Mouse (Mus musculus) CH12.LX (cell line): ENCODE measurements around the gene Afp. TPM values are rescaled to one million over a fixed set of nuclear protein-coding genes. Genes with fewer than 3 reads are reported as not detected.

ENCODE experiments used
- DNase-seq: peaks from one replicate; pipeline ENCODE4 v3.0.0-alpha.2; 2013; ENCODE audit errors: extremely low read depth
- H3K27ac ChIP-seq: 2 replicates; pipeline ENCODE4 v1.5.1; 2012; ENCODE audit warnings: low read depth, mild to moderate bottlenecking, control low read depth, moderate library complexity; ENCODE audit not compliant: insufficient read depth
- H3K27me3 ChIP-seq: replicated peaks from 2 replicates; pipeline ENCODE3; 2012; ENCODE audit warnings: inconsistent platforms
- H3K36me3 ChIP-seq, 2 experiments: replicated peaks in 1 of 2; 2 replicates each; pipeline versions ENCODE3 to v1.6.1; 2012; ENCODE audit warnings: inconsistent platforms in 1 of 2, low read length in 1 of 2, mild to moderate bottlenecking in 1 of 2, mixed read lengths in 1 of 2, moderate library complexity in 1 of 2; ENCODE audit not compliant: control insufficient read depth in 1 of 2, insufficient read depth in 1 of 2
- H3K4me1 ChIP-seq, 2 experiments: 2 replicates each; pipeline ENCODE4 v1.6.1; 2012; ENCODE audit warnings: inconsistent platforms in 1 of 2, moderate library complexity in 1 of 2; ENCODE audit not compliant: insufficient read depth in 2 of 2, control insufficient read depth in 1 of 2
- H3K4me2 ChIP-seq: 2 replicates; pipeline ENCODE4 v1.6.1; 2012; ENCODE audit warnings: low read depth, mild to moderate bottlenecking, control low read depth; ENCODE audit not compliant: poor library complexity, insufficient read depth, severe bottlenecking
- H3K4me3 ChIP-seq, 3 experiments: fragments of 150-350 bp in 1 of 3; sonication (generic) in 1 of 3; replicated peaks in 1 of 3; 2 replicates each; pipeline versions ENCODE3 to v1.5.1; 2011 to 2012; ENCODE audit warnings: low read depth in 2 of 3, low read length in 2 of 3, mild to moderate bottlenecking in 2 of 3, moderate library complexity in 2 of 3, control low read depth in 1 of 3, improper control_type of control experiment in 1 of 3, inconsistent platforms in 1 of 3, mixed read lengths in 1 of 3; ENCODE audit not compliant: poor library complexity in 1 of 3
- H3K79me2 ChIP-seq: replicated peaks from 2 replicates; pipeline ENCODE4 v1.6.1; 2012; ENCODE audit warnings: mild to moderate bottlenecking, moderate library complexity; ENCODE audit not compliant: control insufficient read depth, poor library complexity, insufficient read depth, severe bottlenecking; ENCODE audit errors: extremely low read depth
- H3K9ac ChIP-seq: 2 replicates; pipeline ENCODE4 v1.6.1; 2012; ENCODE audit warnings: low read depth, mild to moderate bottlenecking, control low read depth, moderate library complexity; ENCODE audit not compliant: insufficient read depth
- H3K9me3 ChIP-seq: replicated peaks from 2 replicates; pipeline ENCODE3; 2012; ENCODE audit warnings: low read length, inconsistent platforms, mixed read lengths
- CHD2 ChIP-seq: IDR thresholded peaks from 2 replicates; pipeline ENCODE4 v1.6.1; 2011; ENCODE audit warnings: low read length, improper control_type of control experiment
- CTCF ChIP-seq, 2 experiments: IDR thresholded peaks in 1 of 2; conservative IDR thresholded peaks in 1 of 2; 2 replicates each; pipeline ENCODE4 v1.5.1; 2011 to 2012; ENCODE audit warnings: low read depth in 2 of 2, low read length in 2 of 2, improper control_type of control experiment in 1 of 2, inconsistent platforms in 1 of 2, mild to moderate bottlenecking in 1 of 2, moderate library complexity in 1 of 2
- E2F4 ChIP-seq: IDR thresholded peaks from 2 replicates; pipeline ENCODE4 v1.6.1; 2011; ENCODE audit warnings: low read depth, low read length, improper control_type of control experiment; ENCODE audit not compliant: insufficient replicate concordance
- ELF1 ChIP-seq: IDR thresholded peaks from 2 replicates; pipeline ENCODE4 v1.6.1; 2014; ENCODE audit warnings: low read depth, mild to moderate bottlenecking, inconsistent platforms, low read length, improper control_type of control experiment
- EP300 ChIP-seq: IDR thresholded peaks from 2 replicates; pipeline ENCODE4 v1.6.1; 2011; ENCODE audit warnings: low read length, improper control_type of control experiment
- HCFC1 ChIP-seq: IDR thresholded peaks from 2 replicates; pipeline ENCODE4 v1.6.1; 2012; ENCODE audit warnings: low read depth, mild to moderate bottlenecking, inconsistent platforms, low read length, improper control_type of control experiment
- MAFK ChIP-seq: IDR thresholded peaks from 2 replicates; pipeline ENCODE4 v1.6.1; 2011; ENCODE audit warnings: low read length, improper control_type of control experiment; ENCODE audit not compliant: insufficient replicate concordance
- MAX ChIP-seq: IDR thresholded peaks from 2 replicates; pipeline ENCODE4 v1.6.1; 2011; ENCODE audit warnings: low read length, improper control_type of control experiment
- MAZ ChIP-seq: IDR thresholded peaks from 2 replicates; pipeline ENCODE4 v1.6.1; 2012; ENCODE audit warnings: low read depth, mild to moderate bottlenecking, inconsistent platforms, low read length, improper control_type of control experiment, moderate library complexity
- MYC ChIP-seq: IDR thresholded peaks from 2 replicates; pipeline ENCODE4 v1.6.1; 2011; ENCODE audit warnings: low read depth, mild to moderate bottlenecking, improper control_type of control experiment, low read length
- NELFE ChIP-seq: IDR thresholded peaks from 2 replicates; pipeline ENCODE4 v1.6.1; 2011; ENCODE audit warnings: low read depth, low read length, improper control_type of control experiment
- NRF1 ChIP-seq: IDR thresholded peaks from 2 replicates; pipeline ENCODE4 v1.6.1; 2014; ENCODE audit warnings: low read depth, mild to moderate bottlenecking, inconsistent platforms, low read length, improper control_type of control experiment, moderate library complexity
- PAX5 ChIP-seq: IDR thresholded peaks from 2 replicates; pipeline ENCODE4 v1.6.1; 2012; ENCODE audit warnings: low read length, inconsistent platforms, mixed read lengths
- SIN3A ChIP-seq: IDR thresholded peaks from 2 replicates; pipeline ENCODE4 v1.6.1; 2012; ENCODE audit warnings: low read length, improper control_type of control experiment, inconsistent platforms
- SMC3 ChIP-seq: IDR thresholded peaks from 2 replicates; pipeline ENCODE4 v1.6.1; 2011; ENCODE audit warnings: low read depth, low read length, improper control_type of control experiment
- ZKSCAN1 ChIP-seq: IDR thresholded peaks from 2 replicates; pipeline ENCODE4 v1.6.1; 2012; ENCODE audit warnings: low read depth, inconsistent platforms, low read length, improper control_type of control experiment, borderline replicate concordance
- dilution Hi-C: fragments of 300-500 bp; cut with MboI; formaldehyde crosslinking; loops from 2 replicates; pipeline ENCODE4 v1.14.3; 2020; ENCODE audit warnings: low sequenced_read_pairs; ENCODE audit not compliant: extremely low pct_unique_long_range_greater_than_20kb, extremely low pct_ligation_motif_present
- in situ Hi-C: fragments of 300-500 bp; cut with MboI; formaldehyde crosslinking; loops from 3 replicates; pipeline ENCODE4 v1.14.3; 2019; ENCODE audit warnings: low sequenced_read_pairs, low pct_ligation_motif_present, low pct_unique_long_range_greater_than_20kb, mixed read lengths
- polyA plus RNA-seq: library from polyadenylated mRNA; unstranded; fragments of >175 nt; gene quantifications from 2 replicates; pipeline ENCODE4 v1.2.1, GENCODE M21; 2012; ENCODE audit warnings: low read depth; ENCODE audit not compliant: insufficient read length
- total RNA-seq, 2 experiments: library from RNA; depleted of rRNA; stranded (reverse); fragments of 300-350 nt in 1 of 2; fragments of >200 nt in 1 of 2; gene quantifications; 2 replicates each; pipeline ENCODE4 v1.2.3; 2012 to 2014

Afp gene
- total and polyA plus RNA-seq, 3 experiments: 12.5 to 19.8 (median 15.9) TPM

DNA sequence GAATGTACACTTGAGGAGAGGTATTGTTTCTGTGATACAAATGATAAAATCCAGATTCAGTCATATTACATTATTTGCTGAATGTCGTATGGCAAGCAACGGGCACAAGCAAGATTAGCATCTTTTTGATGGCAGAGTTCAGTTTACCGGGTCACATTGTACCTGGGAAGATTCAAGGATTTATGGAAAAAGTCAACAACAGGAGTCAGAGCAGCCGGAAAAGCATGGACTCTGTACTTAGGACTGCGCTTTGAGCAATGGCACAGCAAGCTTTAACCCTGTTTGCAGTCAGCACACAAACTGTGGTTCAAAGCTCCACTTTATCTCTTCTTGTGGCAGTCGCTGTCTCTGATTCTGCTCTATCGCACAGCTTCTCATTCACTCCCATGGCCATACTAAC is 4.9 kb upstream of the Afp start:
- H3K4me2 ChIP-seq: no peak overlapping the region
- no peak overlapping the region for H3K27ac ChIP-seq
- H3K9ac ChIP-seq: no peak overlapping the region
- H3K4me1 ChIP-seq: peaks cover 0 to 3% of the 10 kb centered on the region in 2 experiments; a peak in 2 of 4 replicates
- H3K27me3 ChIP-seq: no peaks in the 10 kb centered on the region
- no peak for TF ChIP-seq CHD2
- TF ChIP-seq MAX: no peak
- TF ChIP-seq CTCF (conservative IDR thresholded peaks at IDR 0.05 in 1 of 2, IDR thresholded peaks at IDR 0.05 in 1 of 2; ENCODE audit: low read depth in 2 of 2, low read length in 2 of 2): no peak
- in situ Hi-C loops (loop anchor here (25.0 kb wide), 1 partner anchor 273 kb away; the partner anchor contains the start of gene Cox18), dilution Hi-C loops (no loop called here)
- no peaks in the 10 kb centered on the region for H3K79me2 ChIP-seq
- DNase-seq: no peak
- no peak overlapping the region for H3K4me3 ChIP-seq
- no peaks in the 10 kb centered on the region for H3K36me3 ChIP-seq
- no peaks in the 10 kb centered on the region for H3K9me3 ChIP-seq

DNA sequence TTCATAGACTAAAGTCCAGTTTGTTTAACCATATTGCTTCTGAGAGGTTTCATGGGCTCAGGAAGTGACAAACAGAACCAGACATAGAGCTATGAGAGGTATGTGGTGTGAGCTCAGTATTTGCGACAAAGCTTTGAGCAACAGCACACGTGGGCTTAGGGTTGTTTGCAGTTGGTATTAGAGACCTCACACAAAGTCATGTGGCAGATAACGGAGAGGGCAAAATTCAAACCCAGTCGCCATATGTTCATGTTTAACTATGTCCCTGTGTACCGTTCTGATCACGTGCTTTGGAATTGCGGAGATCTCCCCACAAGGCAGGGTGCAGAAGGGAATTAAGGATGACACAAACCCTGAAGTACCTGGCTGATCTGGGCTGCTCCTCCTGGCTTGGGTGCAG is 2.2 kb upstream of the Afp start:
- DNase-seq: no peak
- Histone ChIP-seq H3K4me1 (peaks cover 0 to 15% of the 10 kb centered on the region in 2 experiments; a peak in 2 of 4 replicates), H3K4me3 (no peak overlapping the region), H3K27ac (no peak overlapping the region), H3K9me3 (no peaks in the 10 kb centered on the region), H3K36me3 (no peaks in the 10 kb centered on the region), H3K27me3 (no peaks in the 10 kb centered on the region), H3K9ac (no peak overlapping the region), H3K4me2 (no peak overlapping the region), H3K79me2 (no peaks in the 10 kb centered on the region)
- in situ Hi-C loops: loop anchor here (25.0 kb wide), 1 partner anchor 276 kb away; the partner anchor contains the start of gene Cox18
- dilution Hi-C loops: no loop called here
- TF ChIP-seq NRF1: no peak
- no peak for TF ChIP-seq MAFK
- TF ChIP-seq CHD2: no peak
- TF ChIP-seq E2F4: no peak
- no peak for TF ChIP-seq ELF1
- no peak for TF ChIP-seq EP300
- TF ChIP-seq NELFE: no peak
- no peak for TF ChIP-seq MAZ
- TF ChIP-seq SIN3A: no peak
- TF ChIP-seq HCFC1: no peak
- no peak for TF ChIP-seq PAX5
- TF ChIP-seq ZKSCAN1: no peak
- TF ChIP-seq MYC: no peak
- TF ChIP-seq SMC3: no peak
